Mouse (Mus musculus) liver (tissue): ENCODE data around the gene Dthd1.

ENCODE experiments used
- DNase-seq: peaks from one replicate; pipeline ENCODE4 v3.0.0-alpha.2; 2020; ENCODE audit warnings: mixed read lengths

Dthd1 gene

GRCm38 (mm10) chr5:62864348-62864747 is 50.7 kb downstream of the Dthd1 start:
- no peak for DNase-seq

- DNase-seq: no peak
These were observed 53.4 kb downstream of the Dthd1 start for GRCm38 (mm10) chr5:62867003-62867402.

DNA sequence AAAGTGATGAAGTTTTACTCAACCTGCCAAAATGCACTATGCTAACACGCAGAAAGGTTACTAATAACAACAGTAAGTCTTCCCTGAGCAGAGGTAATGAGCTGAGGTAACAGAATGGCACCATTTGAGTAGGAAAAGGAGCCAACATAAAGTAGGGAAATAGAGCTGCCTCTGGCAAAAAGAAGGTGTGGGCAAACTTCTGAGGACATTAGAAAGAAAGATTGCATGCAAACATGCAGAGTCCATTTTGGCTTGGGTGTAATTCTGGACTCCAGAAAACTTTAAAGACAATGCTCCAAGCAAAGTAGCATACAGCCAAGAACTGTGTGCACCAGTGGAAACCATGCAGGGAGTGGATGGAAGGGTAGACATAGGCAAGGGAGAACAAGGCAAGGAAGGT is 65.9 kb downstream of the Dthd1 start:
- no peak for DNase-seq

GRCm38 (mm10) chr5:62895326-62895725 is 81.7 kb downstream of the Dthd1 start:
- DNase-seq: no peak

- no peak for DNase-seq
These were observed 93.3 kb downstream of the Dthd1 start for GRCm38 (mm10) chr5:62906954-62907353.

DNA sequence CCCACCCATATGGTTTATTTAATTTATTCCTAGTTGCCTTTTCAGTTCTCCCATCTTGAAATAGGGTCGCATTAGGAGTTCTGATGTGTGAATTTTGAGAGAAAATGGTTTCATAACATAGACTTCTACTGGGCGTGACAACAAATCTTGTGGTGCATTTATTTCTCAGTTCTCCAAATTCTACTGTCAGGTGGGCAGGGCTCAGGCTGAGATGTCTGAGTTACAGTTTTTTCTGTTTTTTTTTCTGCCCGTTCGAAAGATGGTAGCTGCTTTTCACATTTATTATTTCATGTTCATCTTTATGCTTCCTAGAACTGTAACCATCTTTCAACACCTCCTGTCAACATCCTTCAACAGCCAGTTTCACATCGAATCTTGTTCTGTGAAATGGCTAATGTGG is 95.5 kb downstream of the Dthd1 start:
- DNase-seq: no peak

- DNase-seq: no peak
These were observed 111.0 kb downstream of the Dthd1 start for GRCm38 (mm10) chr5:62924616-62925015.
